Mouse (Mus musculus): ENCODE results near the gene Rnf26. TPM values are rescaled to one million over a fixed set of nuclear protein-coding genes. Genes with fewer than 3 reads are reported as not detected.
A peak's percentile ranks its signal among the peaks of the same experiment; 100 is the strongest.

The Rnf26 gene
- polyA plus RNA-seq, 1 experiment from 2014 or later: 80.1 TPM

DNA sequence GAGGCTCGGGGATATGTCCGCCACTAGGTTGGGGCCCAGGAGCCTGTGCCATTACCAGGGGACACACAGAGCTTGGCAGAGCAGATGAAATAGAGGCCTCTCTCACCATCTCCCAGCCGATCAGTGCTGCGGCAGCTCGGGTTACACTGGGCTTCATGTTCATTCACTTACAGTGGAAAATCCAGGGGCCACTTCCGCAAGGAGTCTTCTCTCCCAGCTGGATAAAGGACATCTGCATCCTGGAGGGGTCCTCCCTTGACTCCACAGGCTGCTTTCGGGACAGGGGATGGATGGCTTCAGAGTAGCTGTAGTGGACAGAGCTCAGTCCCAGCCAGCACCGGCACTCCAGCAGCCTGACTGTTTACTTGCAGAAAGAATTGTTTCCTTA lies 42.5 kb downstream of the Rnf26 start:
- no peaks in the 10 kb centered on the region for H3K36me3 ChIP-seq
- ATAC-seq (ENCODE audit: insufficient number of reproducible peaks, insufficient read depth, low FRiP score, low TSS enrichment, low read depth): no peak
- peak overlapping the region; percentile 17; the same call in 1 of the 2 replicates for H3K9ac ChIP-seq
- H3K4me3 ChIP-seq: no peak overlapping the region
- no peak overlapping the region for H3K27ac ChIP-seq
- no peaks in the 10 kb centered on the region for H3K9me3 ChIP-seq
- H3K4me1 ChIP-seq: peaks cover 39% of the 10 kb centered on the region
- no peaks in the 10 kb centered on the region for H3K27me3 ChIP-seq
- 24% methylated on average over 8 of the region's 8 CpGs for WGBS
- no peak overlapping the region for H3K4me2 ChIP-seq

- Histone ChIP-seq H3K4me3 (no peak overlapping the region), H3K36me3 (no peaks in the 10 kb centered on the region), H3K9ac (peak overlapping the region; percentile 17; the same call in 1 of the 2 replicates), H3K27ac (no peak overlapping the region), H3K27me3 (no peaks in the 10 kb centered on the region), H3K4me2 (no peak overlapping the region), H3K4me1 (peaks cover 39% of the 10 kb centered on the region), H3K9me3 (no peaks in the 10 kb centered on the region)
- ATAC-seq (ENCODE audit: insufficient number of reproducible peaks, insufficient read depth, low FRiP score, low TSS enrichment, low read depth): no peak
- 57% methylated on average over 14 of the region's 14 CpGs for WGBS
Observed at GRCm38 (mm10) chr9:44070113-44070843, 43.0 kb downstream of the Rnf26 start.

DNA sequence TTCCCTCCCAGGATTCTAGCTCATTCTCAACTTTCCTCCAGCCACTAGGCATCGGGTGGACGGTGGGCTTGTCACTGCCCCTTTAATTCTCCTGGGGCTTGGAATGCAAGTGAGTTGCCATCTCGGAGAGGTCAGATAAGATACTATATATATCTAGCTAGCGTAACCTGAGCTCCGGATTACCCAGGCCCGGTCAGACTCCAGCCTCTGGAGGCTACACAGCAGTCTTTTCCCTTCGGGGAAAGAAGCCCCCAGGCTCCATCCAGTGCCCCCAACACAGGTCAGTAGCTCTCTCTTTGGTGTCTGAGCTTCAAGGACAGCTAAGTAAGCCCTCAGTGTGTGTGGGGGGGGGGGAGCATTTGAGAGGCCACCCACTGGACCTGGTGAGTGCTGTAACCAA lies 44.1 kb downstream of the Rnf26 start:
- H3K4me2 ChIP-seq: no peak overlapping the region
- H3K4me1 ChIP-seq: peaks cover 39% of the 10 kb centered on the region
- no peaks in the 10 kb centered on the region for H3K9me3 ChIP-seq
- no peaks in the 10 kb centered on the region for H3K27me3 ChIP-seq
- no peaks in the 10 kb centered on the region for H3K36me3 ChIP-seq
- no peak overlapping the region for H3K9ac ChIP-seq
- no peak for ATAC-seq (ENCODE audit: insufficient number of reproducible peaks, insufficient read depth, low FRiP score, low TSS enrichment, low read depth)
- no peak overlapping the region for H3K4me3 ChIP-seq
- no peak overlapping the region for H3K27ac ChIP-seq
- WGBS: 11% methylated on average over 7 of the region's 7 CpGs

- ATAC-seq (ENCODE audit: insufficient number of reproducible peaks, insufficient read depth, low FRiP score, low TSS enrichment, low read depth): no peak
- Histone ChIP-seq H3K4me1 (peaks cover 39% of the 10 kb centered on the region), H3K36me3 (no peaks in the 10 kb centered on the region), H3K27me3 (no peaks in the 10 kb centered on the region), H3K4me3 (0 out of 2 replicates have a peak overlapping the region, but pooled peaks have one; percentile 55), H3K4me2 (peak overlapping the region; percentile 93), H3K9ac (no peak overlapping the region), H3K27ac (no peak overlapping the region), H3K9me3 (no peaks in the 10 kb centered on the region)
- WGBS: 71% methylated on average over 6 of the region's 6 CpGs
Observed at GRCm38 (mm10) chr9:44067960-44068330, 45.4 kb downstream of the Rnf26 start.

GRCm38 (mm10) chr9:44067241-44067959 lies 45.9 kb downstream of the Rnf26 start:
- Histone ChIP-seq H3K9ac (peak overlapping the region; percentile 74), H3K27ac (peak overlapping the region; percentile 28; the same call in 1 of the 2 replicates), H3K4me1 (peaks cover 36% of the 10 kb centered on the region), H3K4me2 (peak overlapping the region; percentile 93), H3K36me3 (no peaks in the 10 kb centered on the region), H3K4me3 (peak overlapping the region; percentile 55), H3K27me3 (no peaks in the 10 kb centered on the region), H3K9me3 (no peaks in the 10 kb centered on the region)
- WGBS: 4% methylated on average over 15 of the region's 15 CpGs
- ATAC-seq (ENCODE audit: insufficient number of reproducible peaks, insufficient read depth, low FRiP score, low TSS enrichment, low read depth): 0 out of 2 replicates have a peak, but pooled peaks have one; percentile 8

GRCm38 (mm10) chr9:44066785-44067225 lies 46.5 kb downstream of the Rnf26 start, which contains the start of gene Usp2:
TSS of gene Usp2 (plus strand) at chr9:44067021.
- no peaks in the 10 kb centered on the region for H3K9me3 ChIP-seq
- peaks cover 31% of the 10 kb centered on the region for H3K4me1 ChIP-seq
- peak within 1 kb of the TSS; percentile 28; the same call in 1 of the 2 replicates for H3K27ac ChIP-seq
- 1% methylated on average over 38 of the region's 38 CpGs for WGBS
- H3K27me3 ChIP-seq: no peaks in the 10 kb centered on the region
- H3K36me3 ChIP-seq: no peaks in the 10 kb centered on the region
- H3K4me3 ChIP-seq: peak within 1 kb of the TSS; percentile 55
- peak within 1 kb of the TSS; percentile 93 for H3K4me2 ChIP-seq
- peak; percentile 92 for ATAC-seq (ENCODE audit: insufficient number of reproducible peaks, insufficient read depth, low FRiP score, low TSS enrichment, low read depth)
- peak within 1 kb of the TSS; percentile 74 for H3K9ac ChIP-seq

GRCm38 (mm10) chr9:44065177-44065576 lies 48.1 kb downstream of the Rnf26 start:
- Histone ChIP-seq H3K9ac (no peak overlapping the region), H3K4me2 (no peak overlapping the region), H3K4me1 (peaks cover 16% of the 10 kb centered on the region), H3K9me3 (no peaks in the 10 kb centered on the region), H3K27me3 (no peaks in the 10 kb centered on the region), H3K36me3 (no peaks in the 10 kb centered on the region), H3K4me3 (no peak overlapping the region), H3K27ac (no peak overlapping the region)
- WGBS: 38% methylated on average over 1 of the region's 1 CpGs
- ATAC-seq (ENCODE audit: insufficient number of reproducible peaks, insufficient read depth, low FRiP score, low TSS enrichment, low read depth): no peak

GRCm38 (mm10) chr9:44058606-44059005 lies 54.7 kb downstream of the Rnf26 start:
- no peak for ATAC-seq (ENCODE audit: insufficient number of reproducible peaks, insufficient read depth, low FRiP score, low TSS enrichment, low read depth)
- Histone ChIP-seq H3K4me3 (no peak overlapping the region), H3K9ac (no peak overlapping the region), H3K9me3 (no peaks in the 10 kb centered on the region; the same call in 1 of the 2 replicates), H3K4me1 (no peaks in the 10 kb centered on the region), H3K27ac (no peak overlapping the region), H3K27me3 (no peaks in the 10 kb centered on the region), H3K4me2 (no peak overlapping the region), H3K36me3 (no peaks in the 10 kb centered on the region)
- WGBS: 82% methylated on average over 6 of the region's 6 CpGs

- Histone ChIP-seq H3K4me1 (peaks cover 4% of the 10 kb centered on the region; the same call in 1 of the 2 replicates), H3K36me3 (no peaks in the 10 kb centered on the region), H3K9me3 (no peaks in the 10 kb centered on the region; the same call in 1 of the 2 replicates), H3K9ac (no peak overlapping the region), H3K27ac (no peak overlapping the region), H3K4me2 (no peak overlapping the region), H3K27me3 (no peaks in the 10 kb centered on the region), H3K4me3 (no peak overlapping the region)
- ATAC-seq (ENCODE audit: insufficient number of reproducible peaks, insufficient read depth, low FRiP score, low TSS enrichment, low read depth): no peak
- WGBS: 74% methylated on average over 1 of the region's 1 CpGs
Observed at GRCm38 (mm10) chr9:44053936-44054335, 59.4 kb downstream of the Rnf26 start.

DNA sequence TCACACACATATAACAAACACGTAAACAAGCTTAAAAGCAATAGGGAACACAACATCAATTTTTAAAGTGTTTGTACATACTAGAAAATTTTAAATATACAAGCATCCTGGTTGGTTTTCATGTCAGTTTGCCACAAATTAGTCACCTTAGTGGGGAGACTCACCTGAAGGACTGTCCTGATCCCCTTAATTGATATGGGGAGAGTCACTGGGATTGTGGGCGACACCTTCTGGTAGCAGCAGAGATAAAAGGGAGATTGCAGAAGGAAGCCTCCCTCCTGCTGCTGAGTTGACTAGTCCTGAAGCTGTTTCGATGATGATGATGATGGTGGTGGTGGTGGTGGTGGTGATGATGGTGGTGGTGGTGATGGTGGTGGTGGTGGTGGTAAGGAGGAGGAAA lies 60.5 kb downstream of the Rnf26 start:
- 51% methylated on average over 3 of the region's 3 CpGs for WGBS
- H3K4me1 ChIP-seq: peaks cover 10% of the 10 kb centered on the region; the same call in 1 of the 2 replicates

DNA sequence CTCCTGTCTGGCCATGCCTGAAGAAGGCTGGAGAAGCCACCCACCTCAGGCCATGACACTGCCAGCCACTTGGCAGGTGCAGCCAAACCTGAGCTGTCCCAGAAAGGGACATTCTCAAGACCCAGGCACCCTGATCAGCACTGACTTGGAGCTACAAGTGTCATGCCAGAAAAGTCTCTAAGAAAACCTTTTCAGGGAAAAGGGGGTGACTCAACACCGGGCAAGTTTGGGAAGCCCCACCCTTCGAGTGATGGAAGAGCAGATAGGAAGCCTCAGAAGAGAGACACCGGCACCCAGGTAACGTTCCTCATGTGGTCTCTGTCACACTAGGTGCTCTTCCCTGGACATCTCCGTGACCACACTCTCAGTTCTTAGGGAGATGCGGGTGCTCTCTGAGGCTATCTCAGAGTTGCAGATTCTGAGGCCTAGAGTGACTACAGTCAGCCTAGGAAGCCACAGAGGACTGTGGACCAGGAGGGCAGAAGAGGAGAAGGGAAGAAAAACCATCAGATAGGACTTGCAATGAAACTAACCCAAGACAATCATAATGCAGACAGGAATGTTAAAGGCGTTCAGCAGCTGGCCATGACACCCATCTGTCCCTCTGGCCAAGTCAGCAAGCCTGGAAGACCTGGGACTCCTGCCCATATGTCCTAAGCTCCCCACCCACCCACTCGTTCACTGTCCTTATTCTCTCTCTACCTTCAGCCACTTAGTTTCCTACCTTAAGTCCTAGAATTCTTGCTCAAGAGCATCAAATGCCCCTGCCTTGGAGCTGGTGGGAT lies 63.7 kb downstream of the Rnf26 start:
- ATAC-seq (ENCODE audit: insufficient number of reproducible peaks, insufficient read depth, low FRiP score, low TSS enrichment, low read depth): no peak
- H3K27me3 ChIP-seq: peaks cover 24% of the 10 kb centered on the region
- no peaks in the 10 kb centered on the region for H3K9me3 ChIP-seq
- 85% methylated on average over 8 of the region's 8 CpGs for WGBS
- no peak overlapping the region for H3K4me3 ChIP-seq
- H3K9ac ChIP-seq: no peak overlapping the region
- H3K4me2 ChIP-seq: no peak overlapping the region
- H3K36me3 ChIP-seq: no peaks in the 10 kb centered on the region
- peaks cover 16% of the 10 kb centered on the region for H3K4me1 ChIP-seq
- no peak overlapping the region for H3K27ac ChIP-seq

More for the DNA sequence above, 60.5 kb downstream of the Rnf26 start:
- Histone ChIP-seq H3K27ac (no peak overlapping the region), H3K9me3 (no peaks in the 10 kb centered on the region; the same call in 1 of the 2 replicates), H3K27me3 (peaks cover 2% of the 10 kb centered on the region; the same call in 1 of the 2 replicates), H3K9ac (no peak overlapping the region), H3K4me2 (no peak overlapping the region), H3K36me3 (no peaks in the 10 kb centered on the region), H3K4me3 (no peak overlapping the region)
- ATAC-seq (ENCODE audit: insufficient number of reproducible peaks, insufficient read depth, low FRiP score, low TSS enrichment, low read depth): no peak

All from embryonic facial prominence, embryonic 13.5 days (tissue).